Mouse (Mus musculus): Measurements from ENCODE around the gene Sh3bp5.

- TF ChIP-seq CTCF (IDR thresholded peaks at IDR 0.05; ENCODE audit: extremely low read depth, insufficient read length, insufficient replicate concordance, low read depth, low read length) (no peak), POLR2A (IDR thresholded peaks at IDR 0.05; ENCODE audit: low read depth, low read length) (no peak)
Measured at GRCm38 (mm10) chr14:31448994-31449393, 13.1 kb upstream of the Sh3bp5 start.

All from small intestine, adult 2 months (tissue).